Mouse (Mus musculus): ENCODE data around the gene Bola1. TPM values are rescaled to one million over a fixed set of nuclear protein-coding genes. Genes with fewer than 3 reads are reported as not detected.
"Not testable (repeated sequence)": the region's sequence is repeated elsewhere in the genome, so short reads cannot be mapped to it uniquely, and the experiment has no call there.

Gene Bola1
- polyA plus RNA-seq, 1 experiment from 2014 or later, result 47.5 TPM

GRCm38 (mm10) chr3:96250890-96251289 is 31.4 kb upstream of the Bola1 start:
- Histone ChIP-seq H3K4me2 (no peak overlapping the region), H3K4me3 (ENCODE audit: low read depth, low read length) (no peak overlapping the region), H3K36me3 (ENCODE audit: control insufficient read depth, insufficient read depth, low read length) (no peaks in the 10 kb centered on the region), H3K4me1 (ENCODE audit: control insufficient read depth, insufficient read depth, low read length) (0 out of 2 replicates have a peak, but pooled peaks cover 5% of the 10 kb centered on the region), H3K27ac (ENCODE audit: low read depth, low read length) (no peak overlapping the region), H3K9me3 (replicated peaks; ENCODE audit: control insufficient read depth, low read length) (no peaks in the 10 kb centered on the region), H3K9ac (ENCODE audit: low read depth, low read length) (no peak overlapping the region), H3K27me3 (ENCODE audit: control insufficient read depth, insufficient read depth, low read length) (no peaks in the 10 kb centered on the region)
- 54% methylated on average over 3 of the region's 3 CpGs for WGBS (ENCODE audit: insufficient replicate concordance)
- ATAC-seq (replicated peaks; ENCODE audit: insufficient number of reproducible peaks, low FRiP score, low TSS enrichment), result no peak

- H3K9me3 ChIP-seq (replicated peaks; ENCODE audit: control insufficient read depth, low read length), result no peaks in the 10 kb centered on the region
- no peak overlapping the region for H3K9ac ChIP-seq (ENCODE audit: low read depth, low read length)
- H3K4me1 ChIP-seq (ENCODE audit: control insufficient read depth, insufficient read depth, low read length), result peaks cover 12% of the 10 kb centered on the region
- no peak for ATAC-seq (replicated peaks; ENCODE audit: insufficient number of reproducible peaks, low FRiP score, low TSS enrichment)
- no peaks in the 10 kb centered on the region for H3K27me3 ChIP-seq (ENCODE audit: control insufficient read depth, insufficient read depth, low read length)
- H3K36me3 ChIP-seq (ENCODE audit: control insufficient read depth, insufficient read depth, low read length), result no peaks in the 10 kb centered on the region
- 48% methylated on average over 4 of the region's 4 CpGs for WGBS (ENCODE audit: insufficient replicate concordance)
- H3K4me2 ChIP-seq, result peak overlapping the region; percentile 68
- peak overlapping the region; percentile 16; the same call in 1 of the 2 replicates for H3K4me3 ChIP-seq (ENCODE audit: low read depth, low read length)
- 0 out of 2 replicates have a peak overlapping the region, but pooled peaks have one; percentile 35 for H3K27ac ChIP-seq (ENCODE audit: low read depth, low read length)
Measured at GRCm38 (mm10) chr3:96249034-96249345, 29.5 kb upstream of the Bola1 start.

- Histone ChIP-seq H3K36me3 (ENCODE audit: control insufficient read depth, insufficient read depth, low read length) (no peaks in the 10 kb centered on the region), H3K27ac (ENCODE audit: low read depth, low read length) (peak overlapping the region; percentile 35; the same call in 1 of the 2 replicates), H3K9me3 (replicated peaks; ENCODE audit: control insufficient read depth, low read length) (no peaks in the 10 kb centered on the region), H3K27me3 (ENCODE audit: control insufficient read depth, insufficient read depth, low read length) (no peaks in the 10 kb centered on the region), H3K9ac (ENCODE audit: low read depth, low read length) (peak overlapping the region; percentile 66; the same call in 1 of the 2 replicates), H3K4me3 (ENCODE audit: low read depth, low read length) (peak overlapping the region; percentile 39), H3K4me1 (ENCODE audit: control insufficient read depth, insufficient read depth, low read length) (peaks cover 14% of the 10 kb centered on the region), H3K4me2 (peak overlapping the region; percentile 68)
- WGBS (ENCODE audit: insufficient replicate concordance), result 46% methylated on average over 6 of the region's 6 CpGs
- ATAC-seq (replicated peaks; ENCODE audit: insufficient number of reproducible peaks, low FRiP score, low TSS enrichment), result no peak
Measured at GRCm38 (mm10) chr3:96248141-96249033, 28.9 kb upstream of the Bola1 start.

- 3% methylated on average over 11 of the region's 11 CpGs for WGBS (ENCODE audit: insufficient replicate concordance)
- Histone ChIP-seq H3K27me3 (ENCODE audit: control insufficient read depth, insufficient read depth, low read length) (no peaks in the 10 kb centered on the region), H3K4me3 (ENCODE audit: low read depth, low read length) (peak overlapping the region; percentile 39), H3K9me3 (replicated peaks; ENCODE audit: control insufficient read depth, low read length) (no peaks in the 10 kb centered on the region), H3K9ac (ENCODE audit: low read depth, low read length) (peak overlapping the region; percentile 66), H3K4me1 (ENCODE audit: control insufficient read depth, insufficient read depth, low read length) (peaks cover 14% of the 10 kb centered on the region), H3K4me2 (peak overlapping the region; percentile 68), H3K36me3 (ENCODE audit: control insufficient read depth, insufficient read depth, low read length) (no peaks in the 10 kb centered on the region), H3K27ac (ENCODE audit: low read depth, low read length) (peak overlapping the region; percentile 46)
- ATAC-seq (replicated peaks; ENCODE audit: insufficient number of reproducible peaks, low FRiP score, low TSS enrichment), result no peak
Measured at GRCm38 (mm10) chr3:96247356-96248140, 28.0 kb upstream of the Bola1 start.

- H3K27me3 ChIP-seq (ENCODE audit: control insufficient read depth, insufficient read depth, low read length); H3K9me3 ChIP-seq (replicated peaks; ENCODE audit: control insufficient read depth, low read length); H3K36me3 ChIP-seq (ENCODE audit: control insufficient read depth, insufficient read depth, low read length): not testable (repeated sequence)
- peaks cover 14% of the 10 kb centered on the region for H3K4me1 ChIP-seq (ENCODE audit: control insufficient read depth, insufficient read depth, low read length)
- peak within 1 kb of the TSS; percentile 66 for H3K9ac ChIP-seq (ENCODE audit: low read depth, low read length)
- H3K4me3 ChIP-seq (ENCODE audit: low read depth, low read length), result peak within 1 kb of the TSS; percentile 39
- peak within 1 kb of the TSS; percentile 68 for H3K4me2 ChIP-seq
- H3K27ac ChIP-seq (ENCODE audit: low read depth, low read length), result peak within 1 kb of the TSS; percentile 62
- 0% methylated on average over 1 of the region's 47 CpGs for WGBS (ENCODE audit: insufficient replicate concordance)
- ATAC-seq (replicated peaks; ENCODE audit: insufficient number of reproducible peaks, low FRiP score, low TSS enrichment), result peak; percentile 89
Measured at GRCm38 (mm10) chr3:96246427-96246856, 26.9 kb upstream of the Bola1 start, which contains the start of gene Hist2h3c1. Gene Hist2h3c1, plus strand, starts transcription at chr3:96246685.

- ATAC-seq (replicated peaks; ENCODE audit: insufficient number of reproducible peaks, low FRiP score, low TSS enrichment); H3K9ac ChIP-seq (ENCODE audit: low read depth, low read length); H3K27me3 ChIP-seq (ENCODE audit: control insufficient read depth, insufficient read depth, low read length); H3K9me3 ChIP-seq (replicated peaks; ENCODE audit: control insufficient read depth, low read length); H3K36me3 ChIP-seq (ENCODE audit: control insufficient read depth, insufficient read depth, low read length): not testable (repeated sequence)
- Histone ChIP-seq H3K4me2 (peak overlapping the region; percentile 41), H3K27ac (ENCODE audit: low read depth, low read length) (peak overlapping the region; percentile 62; the same call in 1 of the 2 replicates), H3K4me1 (ENCODE audit: control insufficient read depth, insufficient read depth, low read length) (peaks cover 14% of the 10 kb centered on the region), H3K4me3 (ENCODE audit: low read depth, low read length) (peak overlapping the region; percentile 25; the same call in 1 of the 2 replicates)
- 0% methylated on average over 10 of the region's 21 CpGs for WGBS (ENCODE audit: insufficient replicate concordance)
Measured at GRCm38 (mm10) chr3:96246018-96246417, 26.5 kb upstream of the Bola1 start.

- under 1% methylated on average over 28 of the region's 88 CpGs for WGBS (ENCODE audit: insufficient replicate concordance)
- peak within 1 kb of the TSS; percentile 94 for H3K27ac ChIP-seq (ENCODE audit: low read depth, low read length)
- peaks cover 17% of the 10 kb centered on the region for H3K4me1 ChIP-seq (ENCODE audit: control insufficient read depth, insufficient read depth, low read length)
- H3K4me3 ChIP-seq (ENCODE audit: low read depth, low read length), result peak within 1 kb of the TSS; percentile 45
- peak within 1 kb of the TSS; percentile 66 for H3K4me2 ChIP-seq
- H3K9ac ChIP-seq (ENCODE audit: low read depth, low read length), result peak within 1 kb of the TSS; percentile 79
- not testable (repeated sequence) for H3K27me3 ChIP-seq (ENCODE audit: control insufficient read depth, insufficient read depth, low read length); H3K36me3 ChIP-seq (ENCODE audit: control insufficient read depth, insufficient read depth, low read length); H3K9me3 ChIP-seq (replicated peaks; ENCODE audit: control insufficient read depth, low read length)
- ATAC-seq (replicated peaks; ENCODE audit: insufficient number of reproducible peaks, low FRiP score, low TSS enrichment), result peak; percentile 87
Measured at GRCm38 (mm10) chr3:96245003-96245886, 25.7 kb upstream of the Bola1 start, which contains the start of gene Hist2h2aa1. Gene Hist2h2aa1, plus strand, starts transcription at chr3:96245497.
